Mouse (Mus musculus): Measurements from ENCODE around the gene Cdc6. TPM values are rescaled to one million over a fixed set of nuclear protein-coding genes. Genes with fewer than 3 reads are reported as not detected.
A peak's percentile ranks its signal among the peaks of the same experiment; 100 is the strongest.

Cdc6 gene
- total RNA-seq, 2 experiments from 2014 or later = 3.8 to 6.5 TPM

GRCm38 (mm10) chr11:98961051-98961592 lies 53.5 kb downstream of the Cdc6 start:
- peak; percentile 74 for DNase-seq

- DNase-seq = peak; percentile 13
Observed at GRCm38 (mm10) chr11:98961766-98962165, 54.2 kb downstream of the Cdc6 start.

- peak; percentile 25 for DNase-seq
Observed at GRCm38 (mm10) chr11:98962421-98963095, 55.0 kb downstream of the Cdc6 start.

GRCm38 (mm10) chr11:98963191-98964021 lies 55.8 kb downstream of the Cdc6 start:
- DNase-seq = peak; percentile 88

GRCm38 (mm10) chr11:98964201-98964615 lies 56.6 kb downstream of the Cdc6 start:
- DNase-seq = peak; percentile 25

- peak; percentile 84 for DNase-seq
Observed at GRCm38 (mm10) chr11:98964616-98965415, 57.2 kb downstream of the Cdc6 start.

GRCm38 (mm10) chr11:98965416-98966077 lies 57.9 kb downstream of the Cdc6 start:
- no peak for DNase-seq

GRCm38 (mm10) chr11:98966499-98967141 lies 59.0 kb downstream of the Cdc6 start:
- peak; percentile 92 for DNase-seq

- peak; percentile 13 for DNase-seq
Observed at GRCm38 (mm10) chr11:98968079-98968478, 60.5 kb downstream of the Cdc6 start.

- peak; percentile 22 for DNase-seq
Observed at GRCm38 (mm10) chr11:98968716-98969495, 61.3 kb downstream of the Cdc6 start.

- DNase-seq = peak; percentile 49
Observed at GRCm38 (mm10) chr11:98969496-98969927, 61.9 kb downstream of the Cdc6 start.

GRCm38 (mm10) chr11:98970191-98970925 lies 62.8 kb downstream of the Cdc6 start:
- DNase-seq = no peak

- DNase-seq = peak; percentile 83
Observed at GRCm38 (mm10) chr11:98971316-98972031, 63.9 kb downstream of the Cdc6 start.

GRCm38 (mm10) chr11:98972215-98972614 lies 64.6 kb downstream of the Cdc6 start:
- peak; percentile 91 for DNase-seq

- DNase-seq = no peak
Observed at GRCm38 (mm10) chr11:98972801-98973360, 65.3 kb downstream of the Cdc6 start.
